Mouse (Mus musculus): Measurements from ENCODE around the gene Exosc7. TPM values are rescaled to one million over a fixed set of nuclear protein-coding genes. Genes with fewer than 3 reads are reported as not detected.
A peak's percentile ranks its signal among the peaks of the same experiment; 100 is the strongest.

Exosc7 gene
- polyA plus RNA-seq, 1 experiment from 2014 or later: 52.1 TPM

GRCm38 (mm10) chr9:123111751-123112221, 1.2 kb upstream of the Exosc7 start:
- H3K27ac ChIP-seq (ENCODE audit: low read depth): 0 out of 2 replicates have a peak overlapping the region, but pooled peaks have one; percentile 96
- peak overlapping the region; percentile 92; the same call in 1 of the 2 replicates for H3K9ac ChIP-seq (replicated peaks)
- H3K36me3 ChIP-seq (replicated peaks; ENCODE audit: insufficient read depth, low read length): peaks cover 3% of the 10 kb centered on the region; the same call in 1 of the 2 replicates
- H3K27me3 ChIP-seq (ENCODE audit: insufficient read depth, low read length): no peaks in the 10 kb centered on the region
- no peaks in the 10 kb centered on the region for H3K9me3 ChIP-seq (ENCODE audit: low read length)
- ATAC-seq: no peak
- H3K4me2 ChIP-seq (ENCODE audit: low read depth, low read length): peak overlapping the region; percentile 92
- peaks cover 34% of the 10 kb centered on the region for H3K4me1 ChIP-seq (ENCODE audit: insufficient read depth)
- DNase-seq: no peak
- 21% methylated on average over 8 of the region's 8 CpGs for WGBS (ENCODE audit: insufficient replicate concordance)
- H3K4me3 ChIP-seq (ENCODE audit: low read depth, low read length): peak overlapping the region; percentile 97
- TF ChIP-seq EP300 (IDR thresholded peaks at IDR 0.05; ENCODE audit: low read depth): no peak
- TF ChIP-seq CTCF (IDR thresholded peaks at IDR 0.05; ENCODE audit: low read depth): 0 out of 2 replicates have a peak, but pooled peaks have one; percentile 11

- DNase-seq: no peak
- WGBS (ENCODE audit: insufficient replicate concordance): 44% methylated on average over 6 of the region's 6 CpGs
Observed at GRCm38 (mm10) chr9:123113931-123114330, 916 bp downstream of the Exosc7 start.

GRCm38 (mm10) chr9:123115566-123115965, 2.6 kb downstream of the Exosc7 start:
- H3K9me3 ChIP-seq (ENCODE audit: low read length): no peaks in the 10 kb centered on the region
- no peaks in the 10 kb centered on the region for H3K27me3 ChIP-seq (ENCODE audit: insufficient read depth, low read length)
- TF ChIP-seq EP300 (IDR thresholded peaks at IDR 0.05; ENCODE audit: low read depth): no peak
- TF ChIP-seq CTCF (IDR thresholded peaks at IDR 0.05; ENCODE audit: low read depth): no peak
- no peak for ATAC-seq
- WGBS (ENCODE audit: insufficient replicate concordance): 88% methylated on average over 1 of the region's 1 CpGs
- H3K4me1 ChIP-seq (ENCODE audit: insufficient read depth): peaks cover 23% of the 10 kb centered on the region
- no peak for DNase-seq
- no peak overlapping the region for H3K27ac ChIP-seq (ENCODE audit: low read depth)
- no peak overlapping the region for H3K9ac ChIP-seq (replicated peaks)
- no peak overlapping the region for H3K4me3 ChIP-seq (ENCODE audit: low read depth, low read length)
- no peak overlapping the region for H3K4me2 ChIP-seq (ENCODE audit: low read depth, low read length)
- peaks cover 18% of the 10 kb centered on the region for H3K36me3 ChIP-seq (replicated peaks; ENCODE audit: insufficient read depth, low read length)

More at GRCm38 (mm10) chr9:123113931-123114330, 916 bp downstream of the Exosc7 start:
- Histone ChIP-seq H3K4me3 (ENCODE audit: low read depth, low read length) (peak overlapping the region; percentile 97), H3K36me3 (replicated peaks; ENCODE audit: insufficient read depth, low read length) (peaks cover 2% of the 10 kb centered on the region), H3K9me3 (ENCODE audit: low read length) (no peaks in the 10 kb centered on the region), H3K9ac (replicated peaks) (peak overlapping the region; percentile 92), H3K4me2 (ENCODE audit: low read depth, low read length) (peak overlapping the region; percentile 92), H3K27ac (ENCODE audit: low read depth) (peak overlapping the region; percentile 96; the same call in 1 of the 2 replicates), H3K27me3 (ENCODE audit: insufficient read depth, low read length) (no peaks in the 10 kb centered on the region), H3K4me1 (ENCODE audit: insufficient read depth) (peaks cover 29% of the 10 kb centered on the region)
- ATAC-seq: no peak
- TF ChIP-seq EP300 (IDR thresholded peaks at IDR 0.05; ENCODE audit: low read depth): no peak
- no peak for TF ChIP-seq CTCF (IDR thresholded peaks at IDR 0.05; ENCODE audit: low read depth)

- Histone ChIP-seq H3K4me3 (ENCODE audit: low read depth, low read length) (no peak overlapping the region), H3K4me2 (ENCODE audit: low read depth, low read length) (no peak overlapping the region), H3K9me3 (ENCODE audit: low read length) (no peaks in the 10 kb centered on the region), H3K4me1 (ENCODE audit: insufficient read depth) (peaks cover 6% of the 10 kb centered on the region; the same call in 1 of the 2 replicates), H3K36me3 (replicated peaks; ENCODE audit: insufficient read depth, low read length) (peaks cover 48% of the 10 kb centered on the region), H3K27ac (ENCODE audit: low read depth) (no peak overlapping the region), H3K9ac (replicated peaks) (no peak overlapping the region), H3K27me3 (ENCODE audit: insufficient read depth, low read length) (no peaks in the 10 kb centered on the region)
- 80% methylated on average over 3 of the region's 3 CpGs for WGBS (ENCODE audit: insufficient replicate concordance)
- ATAC-seq (no peak), DNase-seq (no peak)
- no peak for TF ChIP-seq EP300 (IDR thresholded peaks at IDR 0.05; ENCODE audit: low read depth)
- no peak for TF ChIP-seq CTCF (IDR thresholded peaks at IDR 0.05; ENCODE audit: low read depth)
Observed at GRCm38 (mm10) chr9:123123017-123123416, 10.0 kb downstream of the Exosc7 start.

- DNase-seq: no peak
- TF ChIP-seq CTCF (IDR thresholded peaks at IDR 0.05; ENCODE audit: low read depth) (peak; percentile 87), EP300 (IDR thresholded peaks at IDR 0.05; ENCODE audit: low read depth) (no peak)
- 78% methylated on average over 6 of the region's 6 CpGs for WGBS (ENCODE audit: insufficient replicate concordance)
- Histone ChIP-seq H3K4me1 (ENCODE audit: insufficient read depth) (peaks cover 6% of the 10 kb centered on the region; the same call in 1 of the 2 replicates), H3K27ac (ENCODE audit: low read depth) (peak overlapping the region; percentile 31; the same call in 1 of the 2 replicates), H3K27me3 (ENCODE audit: insufficient read depth, low read length) (no peaks in the 10 kb centered on the region), H3K4me2 (ENCODE audit: low read depth, low read length) (peak overlapping the region; percentile 14; the same call in 1 of the 2 replicates), H3K9ac (replicated peaks) (no peak overlapping the region), H3K36me3 (replicated peaks; ENCODE audit: insufficient read depth, low read length) (peaks cover 54% of the 10 kb centered on the region), H3K9me3 (ENCODE audit: low read length) (no peaks in the 10 kb centered on the region), H3K4me3 (ENCODE audit: low read depth, low read length) (no peak overlapping the region)
- ATAC-seq: peak; percentile 83
Observed at GRCm38 (mm10) chr9:123123571-123124412, 10.8 kb downstream of the Exosc7 start.

GRCm38 (mm10) chr9:123124413-123124981, 11.5 kb downstream of the Exosc7 start:
- H3K27me3 ChIP-seq (ENCODE audit: insufficient read depth, low read length): no peaks in the 10 kb centered on the region
- TF ChIP-seq EP300 (IDR thresholded peaks at IDR 0.05; ENCODE audit: low read depth): no peak
- TF ChIP-seq CTCF (IDR thresholded peaks at IDR 0.05; ENCODE audit: low read depth): no peak
- H3K36me3 ChIP-seq (replicated peaks; ENCODE audit: insufficient read depth, low read length): peaks cover 50% of the 10 kb centered on the region
- H3K9ac ChIP-seq (replicated peaks): no peak overlapping the region
- DNase-seq (no peak), ATAC-seq (no peak)
- H3K27ac ChIP-seq (ENCODE audit: low read depth): 0 out of 2 replicates have a peak overlapping the region, but pooled peaks have one; percentile 31
- H3K9me3 ChIP-seq (ENCODE audit: low read length): no peaks in the 10 kb centered on the region
- peaks cover 6% of the 10 kb centered on the region; the same call in 1 of the 2 replicates for H3K4me1 ChIP-seq (ENCODE audit: insufficient read depth)
- peak overlapping the region; percentile 14; the same call in 1 of the 2 replicates for H3K4me2 ChIP-seq (ENCODE audit: low read depth, low read length)
- 49% methylated on average over 2 of the region's 2 CpGs for WGBS (ENCODE audit: insufficient replicate concordance)
- H3K4me3 ChIP-seq (ENCODE audit: low read depth, low read length): no peak overlapping the region

Measured in liver, postnatal 0 days (tissue).